Mouse (Mus musculus) thymus, adult 2 months (tissue): ENCODE measurements at regions not wholly inside any gene's neighbourhood (a gene's known extent, or its start where the extent isn't known, plus 50 kb on each side); places are given as distances from the start of the nearest gene placed in this dataset.

Experiments
- CTCF ChIP-seq: fragments of 200-500 bp; IDR thresholded peaks from 2 replicates; pipeline ENCODE4 v1.5.1; 2012; ENCODE audit warnings: mild to moderate bottlenecking, control low read depth, low read length, moderate library complexity, borderline replicate concordance; ENCODE audit not compliant: control insufficient read depth, poor library complexity, insufficient read depth; ENCODE audit errors: extremely low read depth
- POLR2A ChIP-seq: fragments of 200-500 bp; IDR thresholded peaks from 2 replicates; pipeline ENCODE4 v1.6.1; 2012; ENCODE audit warnings: mild to moderate bottlenecking, low read length, control low read depth, moderate library complexity; ENCODE audit not compliant: control insufficient read depth, poor library complexity, insufficient read depth; ENCODE audit errors: extremely low read depth

DNA sequence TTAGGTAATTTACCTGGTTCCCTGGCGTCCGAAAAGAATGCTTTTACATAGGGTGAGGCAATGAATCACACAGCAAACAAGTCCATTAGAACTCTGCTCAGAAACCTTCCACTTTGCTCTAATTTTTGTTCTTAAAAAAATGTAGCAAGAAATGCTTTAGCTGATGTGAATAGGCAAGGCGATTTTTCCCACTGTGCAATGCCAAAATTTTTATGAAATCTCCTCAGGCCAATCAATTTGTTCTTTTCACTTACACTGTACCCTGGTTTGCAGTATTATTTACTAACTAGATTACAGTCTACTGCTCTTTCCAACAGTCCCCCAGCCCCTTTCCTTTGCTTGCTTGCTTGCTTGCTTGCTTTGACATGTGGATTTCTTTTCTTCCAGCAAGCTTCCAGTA is 353.1 kb upstream of the Mmadhc start:
- TF ChIP-seq CTCF (no peak), POLR2A (no peak)
